In genomic region chr17:71791622-71792021, GRCm38 (mm10) we compare ENCODE assay signal across 38 mouse cellular contexts. TPM values are rescaled to one million over a fixed set of nuclear protein-coding genes. Genes with fewer than 3 reads are reported as not detected.
"Had no signal": no experiment of that assay in that cellular context is flagged by ENCODE, and none has a peak within 500 bp of the region (broad histone marks: within the 10 kb centered on the region; RNA-seq: fewer than 3 reads in every experiment).

No protein-coding gene starts in this region.

- H3K36me3 ChIP-seq: limb, embryonic 10.5 days; liver, embryonic 12.5 days; liver, embryonic 13.5 days; liver, embryonic 15.5 days; lung, embryonic 15.5 days; midbrain, embryonic 15.5 days had no signal

- DNase-seq: left cerebral cortex, postnatal 4 days; liver, embryonic 13.5 days; liver, postnatal 0 days; lung, adult 18-20 months; lung, adult 2 months; lung, embryonic 14.5 days; lung, postnatal 10 days; lung, postnatal 14 days; lung, postnatal 36 days; lung, postnatal 4 days; midbrain, embryonic 14.5 days had no signal

- ATAC-seq: liver, embryonic 12.5 days; liver, postnatal 0 days; lung, postnatal 0 days; midbrain, embryonic 13.5 days; midbrain, embryonic 15.5 days; midbrain, embryonic 16.5 days had no signal

- H3K4me2 ChIP-seq: limb, embryonic 12.5 days; limb, embryonic 13.5 days; limb, embryonic 15.5 days; liver, embryonic 11.5 days; liver, embryonic 12.5 days; liver, embryonic 13.5 days; liver, embryonic 15.5 days; lung, embryonic 14.5 days; lung, embryonic 15.5 days; midbrain, embryonic 11.5 days; midbrain, embryonic 12.5 days; midbrain, embryonic 13.5 days; midbrain, embryonic 15.5 days; neural tube, embryonic 12.5 days had no signal

- H3K4me3 ChIP-seq: left cerebral cortex, adult 2 months; limb, embryonic 10.5 days; limb, embryonic 12.5 days; limb, embryonic 13.5 days; limb, embryonic 15.5 days; liver, embryonic 12.5 days; liver, embryonic 13.5 days; liver, embryonic 15.5 days; lung, embryonic 15.5 days; megakaryocyte, embryonic 14.5 days; midbrain, embryonic 10.5 days; midbrain, embryonic 12.5 days; midbrain, embryonic 13.5 days; midbrain, embryonic 15.5 days; neural tube, embryonic 12.5 days had no signal

- H3K27me3 ChIP-seq: limb, embryonic 12.5 days; limb, embryonic 13.5 days; limb, embryonic 15.5 days; liver, embryonic 12.5 days; liver, embryonic 13.5 days; liver, embryonic 15.5 days; lung, embryonic 15.5 days; megakaryocyte, embryonic 14.5 days; midbrain, embryonic 12.5 days; midbrain, embryonic 13.5 days; midbrain, embryonic 15.5 days; neural tube, embryonic 12.5 days had no signal

RNA-seq across cellular contexts. Expression of gene Clip4, which starts 23.3 kb away (rescaled TPM):
- polyA plus RNA-seq: macrophage had no signal

RNA-seq across cellular contexts. Expression of gene Pcare, which starts 38.9 kb away (rescaled TPM):
- total RNA-seq: liver, adult 2 months; megakaryocyte, adult 5-6 weeks; megakaryocyte-erythroid progenitor cell, adult 5-6 weeks; monocyte, adult 5-6 weeks had no signal
- polyA plus RNA-seq: limb, embryonic 10.5 days; limb, embryonic 11.5 days; limb, embryonic 12.5 days; limb, embryonic 13.5 days; limb, embryonic 15.5 days; liver, adult 2 months; liver, embryonic 11.5 days; liver, embryonic 15.5 days; liver, postnatal 0 days; lung, embryonic 14.5 days; lung, embryonic 15.5 days; lung, embryonic 16.5 days; lung, postnatal 0 days; macrophage; midbrain, embryonic 10.5 days; midbrain, embryonic 11.5 days; midbrain, embryonic 12.5 days; midbrain, embryonic 13.5 days; midbrain, embryonic 14.5 days; midbrain, embryonic 15.5 days; midbrain, embryonic 16.5 days; midbrain, postnatal 0 days; neural tube, embryonic 11.5 days; neural tube, embryonic 12.5 days had no signal
